9 mouse cellular contexts compared by ENCODE assay signal in genomic region chr2:85060591-85061060, GRCm38 (mm10). TPM values are rescaled to one million over a fixed set of nuclear protein-coding genes. Genes with fewer than 3 reads are reported as not detected.
A peak's percentile ranks its signal among the peaks of the same experiment; 100 is the strongest.
DNase-seq lines count a peak whose midpoint lies in the region; ATAC-seq and TF ChIP-seq lines count a peak whose summit lies in the region.
"Had no signal": no experiment of that assay in that cellular context is flagged by ENCODE, and none has a peak within 500 bp of the region (broad histone marks: within the 10 kb centered on the region; RNA-seq: fewer than 3 reads in every experiment).

No protein-coding gene starts in this region.

- TF ChIP-seq CTCF in liver, adult 2 months (IDR thresholded peaks at IDR 0.05; ENCODE audit: low read depth, low read length) = no peak

- no peaks in the 10 kb centered on the region for H3K27me3 ChIP-seq in hindbrain, embryonic 14.5 days (ENCODE audit: control insufficient read depth, insufficient read depth, low read length)
- no peaks in the 10 kb centered on the region for H3K27me3 ChIP-seq in liver, adult 2 months (ENCODE audit: control insufficient read depth, insufficient read depth, low read length)
- H3K27me3 ChIP-seq in neural tube, embryonic 12.5 days (replicated peaks) = no peaks in the 10 kb centered on the region

- H3K4me2 ChIP-seq in hindbrain, embryonic 14.5 days (replicated peaks) = peak overlapping the region; percentile 28
- H3K4me2 ChIP-seq in neural tube, embryonic 12.5 days (replicated peaks) = peak overlapping the region; percentile 41

- ATAC-seq in hindbrain, embryonic 14.5 days (ENCODE audit: low FRiP score) = no peak
- ATAC-seq in neural tube, embryonic 12.5 days (ENCODE audit: low FRiP score, low read depth) = peak; percentile 19; the same call in 1 of the 2 replicates

- H3K4me3 ChIP-seq in ES-E14 (ENCODE audit: insufficient read depth in 1 of 2, low read depth in 1 of 2, low read length in 2 of 2, poor library complexity in 1 of 2, severe bottlenecking in 1 of 2) = peak overlapping the region; percentile 66 to 69
- no peak overlapping the region for H3K4me3 ChIP-seq in hindbrain, embryonic 14.5 days (replicated peaks; ENCODE audit: low read length)
- H3K4me3 ChIP-seq in liver, adult 2 months (ENCODE audit: insufficient read depth, low read depth, low read length) = peak overlapping the region; percentile 79
- H3K4me3 ChIP-seq in neural tube, embryonic 12.5 days = no peak overlapping the region

- no peak for DNase-seq in ES-E14 (ENCODE audit: low read depth, low spot score)
- peak; percentile 89 to 91 for DNase-seq in adrenal gland, postnatal 36 days
- peak; percentile 72 for DNase-seq in gastrocnemius, adult 18-20 months (ENCODE audit: low spot score)
- no peak for DNase-seq in hindbrain, embryonic 14.5 days (ENCODE audit: low spot score)
- peak; percentile 90 for DNase-seq in liver, adult 2 months (ENCODE audit: extremely low read depth, low read depth, low spot score)
- no peak for DNase-seq in c-Kit-positive CD71-positive TER-119-positive erythroid progenitor cells, embryonic 14.5 days (ENCODE audit: low spot score)
- no peak for DNase-seq in cerebellum, postnatal 4 days (ENCODE audit: low spot score in 2 of 2)

- in situ Hi-C loops in ES-E14 (cut with MboI; ENCODE audit: low sequenced_read_pairs in 2 of 2, unreplicated experiment in 2 of 2) = no loop called here

- peaks cover 7% of the 10 kb centered on the region; the same call in 1 of the 2 replicates for H3K79me2 ChIP-seq in liver, adult 2 months (ENCODE audit: control insufficient read depth, insufficient read depth, low read length)

- 28% methylated on average over 11 of the region's 11 CpGs for WGBS in hindbrain, embryonic 14.5 days
- 1% methylated on average over 11 of the region's 11 CpGs for WGBS in liver, adult 2 months
- 17% methylated on average over 11 of the region's 11 CpGs for WGBS in neural tube, embryonic 12.5 days

- peak; percentile 90 for TF ChIP-seq POLR2A in liver, adult 2 months (IDR thresholded peaks at IDR 0.05; ENCODE audit: extremely low read depth, insufficient read depth, low read length)

- H3K4me1 ChIP-seq in ES-E14 (ENCODE audit: control insufficient read depth in 2 of 2, insufficient read depth in 2 of 2, low read length in 2 of 2, poor library complexity in 1 of 2) = peaks cover 2 to 19% of the 10 kb centered on the region in 2 experiments; a peak in 2 of 4 replicates
- no peaks in the 10 kb centered on the region for H3K4me1 ChIP-seq in hindbrain, embryonic 14.5 days (replicated peaks; ENCODE audit: control insufficient read depth, insufficient read depth, low read length)
- peaks cover 27% of the 10 kb centered on the region for H3K4me1 ChIP-seq in liver, adult 2 months (ENCODE audit: control insufficient read depth, insufficient read depth, low read length)
- H3K4me1 ChIP-seq in neural tube, embryonic 12.5 days = peaks cover 10% of the 10 kb centered on the region

- H3K27ac ChIP-seq in ES-E14 (ENCODE audit: insufficient read depth, low read depth, low read length, poor library complexity, severe bottlenecking) = no peak overlapping the region
- H3K27ac ChIP-seq in hindbrain, embryonic 14.5 days = no peak overlapping the region
- H3K27ac ChIP-seq in liver, adult 2 months (replicated peaks; ENCODE audit: insufficient read depth, low read depth, low read length) = peak overlapping the region; percentile 91
- no peak overlapping the region for H3K27ac ChIP-seq in neural tube, embryonic 12.5 days
- H3K27ac ChIP-seq: macrophage had no signal

- no peaks in the 10 kb centered on the region for H3K9me3 ChIP-seq in ES-E14 (ENCODE audit: control insufficient read depth, insufficient read depth, low read depth, low read length)
- H3K9me3 ChIP-seq in hindbrain, embryonic 14.5 days (ENCODE audit: control insufficient read depth, low read length) = no peaks in the 10 kb centered on the region
- no peaks in the 10 kb centered on the region for H3K9me3 ChIP-seq in neural tube, embryonic 12.5 days

- peak overlapping the region; percentile 55; the same call in 1 of the 2 replicates for H3K9ac ChIP-seq in ES-E14 (ENCODE audit: insufficient read depth, low read depth, low read length, poor library complexity, severe bottlenecking)
- peak overlapping the region; percentile 31; the same call in 1 of the 2 replicates for H3K9ac ChIP-seq in hindbrain, embryonic 14.5 days
- peak overlapping the region; percentile 89 for H3K9ac ChIP-seq in liver, adult 2 months (ENCODE audit: low read depth, low read length)
- 0 out of 2 replicates have a peak overlapping the region, but pooled peaks have one; percentile 35 for H3K9ac ChIP-seq in neural tube, embryonic 12.5 days

- peaks cover 22% of the 10 kb centered on the region; the same call in 1 of the 2 replicates for H3K36me3 ChIP-seq in ES-E14 (ENCODE audit: control insufficient read depth, insufficient read depth, low read length, poor library complexity, severe bottlenecking)
- peaks cover 82% of the 10 kb centered on the region for H3K36me3 ChIP-seq in hindbrain, embryonic 14.5 days (replicated peaks; ENCODE audit: control insufficient read depth, insufficient read depth)
- peaks cover 4% of the 10 kb centered on the region; the same call in 1 of the 2 replicates for H3K36me3 ChIP-seq in liver, adult 2 months (ENCODE audit: control insufficient read depth, insufficient read depth, low read length)
- peaks cover 82% of the 10 kb centered on the region for H3K36me3 ChIP-seq in neural tube, embryonic 12.5 days

TF ChIP-seq in ES-E14, 5 proteins besides CTCF, POLR2A, EP300 and RAD21:
- no peak for TF ChIP-seq MAFK (IDR thresholded peaks at IDR 0.05; ENCODE audit: insufficient read depth, low read depth, low read length)
- TF ChIP-seq HCFC1 (IDR thresholded peaks at IDR 0.05; ENCODE audit: borderline replicate concordance, insufficient read depth, low read length) = no peak
- no peak for TF ChIP-seq ZC3H11A (IDR thresholded peaks at IDR 0.05; ENCODE audit: borderline replicate concordance, low read depth, low read length)
- no peak for TF ChIP-seq CHD2 (IDR thresholded peaks at IDR 0.05; ENCODE audit: low read depth, low read length)
- TF ChIP-seq ZNF384 (IDR thresholded peaks at IDR 0.05; ENCODE audit: low read depth, low read length) = no peak

RNA-seq across cellular contexts. Expression of gene Tnks1bp1, which starts 12.8 kb away (rescaled TPM):
- total RNA-seq in ES-E14 (2012; rRNA removed) = 36.7 and 61.9 TPM in 2 replicates
- 100 to 1,000 TPM in 1 of 2 experiments, 10 to 100 TPM in 1; 94.2 to 103 TPM for total RNA-seq in adrenal gland, postnatal 36 days (2021)
- total RNA-seq in gastrocnemius, adult 18-20 months (2021) = 10 to 100 TPM; 24.4 to 37.0 TPM
- 6.1 and 6.5 TPM in 2 replicates for polyA plus RNA-seq in hindbrain, embryonic 14.5 days (2014; fragmentation: Nextera tagmentation; extraction: Ambion mirVana)
- total RNA-seq in liver, adult 2 months (2014; rRNA removed) = 13.2 and 15.0 TPM in 2 replicates
- 12.3 and 13.4 TPM in 2 replicates for polyA plus RNA-seq in liver, adult 2 months (2012; rRNA removed)
- polyA plus RNA-seq in neural tube, embryonic 12.5 days (2016; fragmentation: Nextera tagmentation; extraction: Ambion mirVana) = 30.1 and 32.2 TPM in 2 replicates

RNA-seq across cellular contexts. Expression of gene P2rx3, which starts 23.4 kb away (rescaled TPM):
- 4.6 and 5.1 TPM in 2 replicates for total RNA-seq in ES-E14 (2012; rRNA removed)
- total RNA-seq in adrenal gland, postnatal 36 days (2021) = 1 to 10 TPM; 1.6 to 2.0 TPM
- under 1 TPM; 0.40 to 0.50 TPM for total RNA-seq in gastrocnemius, adult 18-20 months (2021)
- polyA plus RNA-seq in hindbrain, embryonic 14.5 days (2014; fragmentation: Nextera tagmentation; extraction: Ambion mirVana) = 2.9 and 4.1 TPM in 2 replicates
- 2.1 and 2.8 TPM in 2 replicates for total RNA-seq in liver, adult 2 months (2014; rRNA removed)
- polyA plus RNA-seq in liver, adult 2 months (2012; rRNA removed) = 1.2 and 2.1 TPM in 2 replicates
- 40.0 and 51.0 TPM in 2 replicates for polyA plus RNA-seq in neural tube, embryonic 12.5 days (2016; fragmentation: Nextera tagmentation; extraction: Ambion mirVana)
- polyA plus RNA-seq: macrophage had no signal

RNA-seq across cellular contexts. Expression of gene Ssrp1, which starts 23.6 kb away (rescaled TPM):
- 206 and 212 TPM in 2 replicates for total RNA-seq in ES-E14 (2012; rRNA removed)
- total RNA-seq in adrenal gland, postnatal 36 days (2021) = 100 to 1,000 TPM; 126 to 128 TPM
- 10 to 100 TPM; 25.8 to 27.9 TPM for total RNA-seq in gastrocnemius, adult 18-20 months (2021)
- 169 and 178 TPM in 2 replicates for polyA plus RNA-seq in hindbrain, embryonic 14.5 days (2014; fragmentation: Nextera tagmentation; extraction: Ambion mirVana)
- 39.1 and 40.7 TPM in 2 replicates for total RNA-seq in liver, adult 2 months (2014; rRNA removed)
- polyA plus RNA-seq in liver, adult 2 months (2012; rRNA removed) = 45.2 and 48.9 TPM in 2 replicates
- 237 and 239 TPM in 2 replicates for polyA plus RNA-seq in neural tube, embryonic 12.5 days (2016; fragmentation: Nextera tagmentation; extraction: Ambion mirVana)

Comparison
In these comparisons a context has a peak if more than half of its experiments do, and no peak if none do; other contexts are left out.
1. DNase-seq: peak in adrenal gland, postnatal 36 days (2 of 2), gastrocnemius, adult 18-20 months (single experiment) and liver, adult 2 months (single experiment); none in ES-E14 (single experiment), hindbrain, embryonic 14.5 days (single experiment), c-Kit-positive CD71-positive TER-119-positive erythroid progenitor cells, embryonic 14.5 days (single experiment) and cerebellum, postnatal 4 days (0 of 2).
2. H3K4me3 ChIP-seq: peak in ES-E14 (2 of 2) and liver, adult 2 months (single experiment); none in hindbrain, embryonic 14.5 days (single experiment) and neural tube, embryonic 12.5 days (single experiment).
3. H3K9ac ChIP-seq: peak in every context shown above with its lines; median percentile 89 in liver, adult 2 months; 55 in ES-E14; 35 in neural tube, embryonic 12.5 days; 31 in hindbrain, embryonic 14.5 days.